ENCODE assay signal across 7 mouse cellular contexts in genomic region chrX:42149557-42150345, GRCm38 (mm10). TPM values are rescaled to one million over a fixed set of nuclear protein-coding genes. Genes with fewer than 3 reads are reported as not detected.
DNase-seq lines count a peak whose midpoint lies in the region; ATAC-seq and TF ChIP-seq lines count a peak whose summit lies in the region.

No protein-coding gene starts in this region.

- 29% methylated on average over 51 of the region's 71 CpGs for WGBS in limb, embryonic 14.5 days

- H3K36me3 ChIP-seq in limb, embryonic 14.5 days (ENCODE audit: control insufficient read depth, insufficient read depth, low read length): no peaks in the 10 kb centered on the region

- no peaks in the 10 kb centered on the region for H3K27me3 ChIP-seq in limb, embryonic 14.5 days (ENCODE audit: control insufficient read depth, insufficient read depth, low read length)

- peak overlapping the region; percentile 98 for H3K9ac ChIP-seq in limb, embryonic 14.5 days (ENCODE audit: low read depth, low read length, severe bottlenecking)

- H3K4me2 ChIP-seq in limb, embryonic 14.5 days (replicated peaks; ENCODE audit: low read depth, low read length, severe bottlenecking): peak overlapping the region; percentile 43

- peak overlapping the region; percentile 99 for H3K27ac ChIP-seq in limb, embryonic 14.5 days (replicated peaks; ENCODE audit: low read depth, low read length)

- DNase-seq in adrenal gland, postnatal 10 days: peak; percentile 77
- peak; percentile 16 for DNase-seq in embryo, embryonic 11.5 days (ENCODE audit: low read depth, low spot score)
- peak; percentile 58 for DNase-seq in kidney, adult 18-20 months
- DNase-seq in limb, embryonic 14.5 days (ENCODE audit: low spot score): peak; percentile 25
- DNase-seq in spleen, postnatal 14 days (ENCODE audit: low spot score in 2 of 2): peak; percentile 20 to 30

- TF ChIP-seq POLR2A in limb, embryonic 14.5 days (IDR thresholded peaks at IDR 0.05; ENCODE audit: borderline replicate concordance, extremely low read depth, insufficient read depth, insufficient read length): 0 out of 2 replicates have a peak, but pooled peaks have one; percentile 17

- ATAC-seq in granulocyte monocyte progenitor cell, adult 5-6 weeks (replicated peaks; ENCODE audit: poor library complexity, severe bottlenecking): peak; percentile 3
- ATAC-seq in limb, embryonic 14.5 days (ENCODE audit: low FRiP score, low read depth): peak; percentile 42
- ATAC-seq in monocyte, adult 5-6 weeks (replicated peaks; ENCODE audit: insufficient number of reproducible peaks, low FRiP score, low TSS enrichment, poor library complexity, severe bottlenecking): peak; percentile 19; the same call in 1 of the 2 replicates

- H3K4me1 ChIP-seq in limb, embryonic 14.5 days (ENCODE audit: control insufficient read depth, insufficient read depth, low read length): no peaks in the 10 kb centered on the region; the same call in 1 of the 2 replicates

- no peaks in the 10 kb centered on the region for H3K9me3 ChIP-seq in limb, embryonic 14.5 days (ENCODE audit: control insufficient read depth, low read length)

- peak overlapping the region; percentile 61 for H3K4me3 ChIP-seq in limb, embryonic 14.5 days (replicated peaks; ENCODE audit: low read length)

RNA-seq across cellular contexts. Expression of gene Stag2, which starts 0.6 kb away (rescaled TPM):
- 10 to 100 TPM; 80.8 to 85.3 TPM for total RNA-seq in adrenal gland, postnatal 10 days (2021)
- 91.2 and 93.1 TPM in 2 replicates for total RNA-seq in granulocyte monocyte progenitor cell, adult 5-6 weeks (2014; fragmentation: Nextera tagmentation)
- total RNA-seq in granulocyte monocyte progenitor cell, adult 5-6 weeks (2017): 465 and 541 TPM in 2 replicates
- 32.3 and 39.8 TPM in 2 replicates for polyA plus RNA-seq in limb, embryonic 14.5 days (2012; rRNA removed)
- polyA plus RNA-seq in limb, embryonic 14.5 days (2014; fragmentation: Nextera tagmentation; extraction: Ambion mirVana): 51.7 and 56.1 TPM in 2 replicates
- total RNA-seq in monocyte, adult 5-6 weeks (2017): 312 to 329 TPM (median 314 TPM) in 3 replicates

Comparison
In these comparisons a context has a peak if more than half of its experiments do, and no peak if none do; other contexts are left out.
1. Peak in every context shown above with its lines: DNase-seq, ATAC-seq, H3K4me3 ChIP-seq and H3K27ac ChIP-seq.
2. DNase-seq: peak in every context shown above with its lines; median percentile 77 in adrenal gland, postnatal 10 days; 58 in kidney, adult 18-20 months; 25 in limb, embryonic 14.5 days; 25 in spleen, postnatal 14 days; 16 in embryo, embryonic 11.5 days.